In the genomic region with DNA sequence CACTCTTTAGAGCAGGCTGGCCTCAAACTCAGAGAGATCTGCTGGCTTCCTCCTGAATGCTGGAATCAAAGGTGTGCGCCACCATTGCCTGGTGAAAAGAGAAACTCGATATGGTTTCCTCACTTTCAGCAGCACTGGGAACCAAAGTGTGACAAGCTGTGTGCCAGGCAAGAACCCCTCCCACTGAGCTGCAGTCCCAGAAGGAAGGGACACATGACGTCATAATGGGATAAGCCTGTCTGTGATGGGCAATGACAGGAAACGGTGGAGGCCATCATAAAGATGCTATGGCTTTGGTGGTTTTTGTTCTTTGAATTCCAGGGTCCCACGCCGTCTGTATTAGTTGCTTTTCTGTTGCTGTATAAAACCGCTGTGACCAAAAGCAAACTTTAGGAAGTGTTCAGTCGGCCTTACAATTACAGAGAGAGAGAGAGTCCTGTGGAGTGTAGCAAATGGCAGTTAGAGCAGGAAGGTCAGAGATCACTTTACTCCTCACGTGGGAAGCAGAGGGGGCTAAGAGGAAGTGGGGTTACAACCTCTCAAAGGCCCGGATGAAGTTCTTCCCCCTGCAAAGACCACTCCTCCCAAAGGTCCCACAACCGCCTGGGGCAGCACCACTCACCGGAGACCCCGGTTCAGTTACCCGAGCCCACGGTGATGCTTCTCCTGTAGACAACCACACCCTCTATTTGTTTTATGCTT, we compare ENCODE assay signal across 9 mouse cellular contexts. TPM values are rescaled to one million over a fixed set of nuclear protein-coding genes. Genes with fewer than 3 reads are reported as not detected.
DNase-seq lines count a peak whose midpoint lies in the region; ATAC-seq lines count a peak whose summit lies in the region.
"Had no signal": no experiment of that assay in that cellular context is flagged by ENCODE, and none has a peak within 500 bp of the region (broad histone marks: within the 10 kb centered on the region; RNA-seq: fewer than 3 reads in every experiment).

No protein-coding gene starts in this region.

- H3K4me3 ChIP-seq in brown adipose tissue, adult 24 weeks (ENCODE audit: insufficient read depth, low read depth, low read length): peak overlapping the region; percentile 20; the same call in 1 of the 2 replicates
- H3K4me3 ChIP-seq in intestine, embryonic 16.5 days (ENCODE audit: low read length): no peak overlapping the region
- H3K4me3 ChIP-seq in forebrain, embryonic 16.5 days (replicated peaks; ENCODE audit: low read length): no peak overlapping the region

- no peaks in the 10 kb centered on the region for H3K27me3 ChIP-seq in intestine, embryonic 16.5 days (replicated peaks; ENCODE audit: control insufficient read depth, insufficient read depth, low read length)
- H3K27me3 ChIP-seq in forebrain, embryonic 16.5 days (replicated peaks; ENCODE audit: control insufficient read depth, insufficient read depth, low read length): no peaks in the 10 kb centered on the region

- peak; percentile 33; the same call in 1 of the 2 replicates for ATAC-seq in intestine, embryonic 16.5 days
- ATAC-seq in megakaryocyte, adult 5-6 weeks (ENCODE audit: poor library complexity, severe bottlenecking): peak; percentile 67
- no peak for ATAC-seq in cerebellum, adult (ENCODE audit: insufficient number of reproducible peaks, low FRiP score, low TSS enrichment)
- ATAC-seq in forebrain, embryonic 16.5 days: no peak

- H3K9me3 ChIP-seq in intestine, embryonic 16.5 days (ENCODE audit: control insufficient read depth, low read length): no peaks in the 10 kb centered on the region
- H3K9me3 ChIP-seq in forebrain, embryonic 16.5 days (ENCODE audit: control insufficient read depth, low read length): no peaks in the 10 kb centered on the region

- H3K27ac ChIP-seq in brown adipose tissue, adult 24 weeks (replicated peaks; ENCODE audit: low read depth, low read length): peak overlapping the region; percentile 1; the same call in 1 of the 2 replicates
- H3K27ac ChIP-seq in intestine, embryonic 16.5 days (ENCODE audit: low read length): no peak overlapping the region
- no peak overlapping the region for H3K27ac ChIP-seq in forebrain, embryonic 16.5 days (ENCODE audit: low read length)

- 45% methylated on average over 15 of the region's 15 CpGs for WGBS in intestine, embryonic 16.5 days
- WGBS in forebrain, embryonic 16.5 days: 64% methylated on average over 15 of the region's 15 CpGs

- H3K36me3 ChIP-seq in intestine, embryonic 16.5 days (ENCODE audit: control insufficient read depth, insufficient read depth, low read length): no peaks in the 10 kb centered on the region
- H3K36me3 ChIP-seq in forebrain, embryonic 16.5 days (ENCODE audit: control insufficient read depth, insufficient read depth): no peaks in the 10 kb centered on the region

- 0 out of 2 replicates have a peak overlapping the region, but pooled peaks have one; percentile 10 for H3K9ac ChIP-seq in intestine, embryonic 16.5 days (ENCODE audit: low read depth, low read length)
- no peak overlapping the region for H3K9ac ChIP-seq in forebrain, embryonic 16.5 days (replicated peaks; ENCODE audit: low read depth, low read length)

- H3K4me1 ChIP-seq in brown adipose tissue, adult 24 weeks (ENCODE audit: control insufficient read depth, insufficient read depth, insufficient read length, low read length): no peaks in the 10 kb centered on the region
- peaks cover 8% of the 10 kb centered on the region; the same call in 1 of the 2 replicates for H3K4me1 ChIP-seq in intestine, embryonic 16.5 days (ENCODE audit: control insufficient read depth, insufficient read depth, low read length)
- no peaks in the 10 kb centered on the region for H3K4me1 ChIP-seq in forebrain, embryonic 16.5 days (replicated peaks; ENCODE audit: control insufficient read depth, insufficient read depth, low read length)

- H3K4me2 ChIP-seq in intestine, embryonic 16.5 days (ENCODE audit: low read depth, low read length): peak overlapping the region; percentile 30
- H3K4me2 ChIP-seq in forebrain, embryonic 16.5 days (ENCODE audit: low read length): no peak overlapping the region

- DNase-seq in heart, adult 11 months: peak; percentile 91
- no peak for DNase-seq in heart, adult 8-10 months (ENCODE audit: low spot score)
- no peak for DNase-seq in frontal cortex, postnatal 10 days (ENCODE audit: low spot score in 2 of 2)
- DNase-seq: B cell, adult 2 months had no signal

RNA-seq across cellular contexts. Expression of a gene that starts 39.7 kb away (rescaled TPM):
- 100 to 1,000 TPM; 101 to 125 (median 116) TPM for total RNA-seq in heart, adult 8-10 months (2022)
- 63.7 and 65.2 TPM in 2 replicates for polyA plus RNA-seq in brown adipose tissue, adult 24 weeks (2012; ENCODE audit: insufficient read depth, insufficient read length, missing spikeins)
- 1,469 and 1,670 TPM in 2 replicates for polyA plus RNA-seq in intestine, embryonic 16.5 days (2015; fragmentation: Nextera tagmentation; extraction: Ambion mirVana)
- 1,486 and 1,526 TPM in 2 replicates for total RNA-seq in megakaryocyte, adult 5-6 weeks (2015)
- total RNA-seq in megakaryocyte, adult 5-6 weeks (2017): 700 and 725 TPM in 2 replicates
- polyA plus RNA-seq in forebrain, embryonic 16.5 days (2015; fragmentation: Nextera tagmentation; extraction: Ambion mirVana): 1,750 and 1,938 TPM in 2 replicates

RNA-seq across cellular contexts. Expression of a gene that starts 41.1 kb away (rescaled TPM):
- 1 to 10 TPM; 4.0 to 6.5 (median 4.7) TPM for total RNA-seq in heart, adult 8-10 months (2022)
- 3.3 and 4.2 TPM in 2 replicates for polyA plus RNA-seq in brown adipose tissue, adult 24 weeks (2012; ENCODE audit: insufficient read depth, insufficient read length, missing spikeins)
- polyA plus RNA-seq in intestine, embryonic 16.5 days (2015; fragmentation: Nextera tagmentation; extraction: Ambion mirVana): 148 and 156 TPM in 2 replicates
- total RNA-seq in megakaryocyte, adult 5-6 weeks (2015): 109 and 112 TPM in 2 replicates
- 156 and 160 TPM in 2 replicates for total RNA-seq in megakaryocyte, adult 5-6 weeks (2017)
- 17.6 and 19.2 TPM in 2 replicates for polyA plus RNA-seq in forebrain, embryonic 16.5 days (2015; fragmentation: Nextera tagmentation; extraction: Ambion mirVana)

Comparison
In these comparisons a context has a peak if more than half of its experiments do, and no peak if none do; other contexts are left out.
1. ATAC-seq: peak in intestine, embryonic 16.5 days (single experiment) and megakaryocyte, adult 5-6 weeks (single experiment); none in cerebellum, adult (single experiment) and forebrain, embryonic 16.5 days (single experiment).
2. RNA of a gene that starts 39.7 kb away (polyA plus RNA-seq): 1,750 to 1,938 TPM in forebrain, embryonic 16.5 days and 1,469 to 1,670 TPM in intestine, embryonic 16.5 days; 63.7 to 65.2 TPM in brown adipose tissue, adult 24 weeks; every median in the first group is over 10 times any median in the second.